Mouse (Mus musculus): ENCODE data around the gene Trim2. TPM values are rescaled to one million over a fixed set of nuclear protein-coding genes. Genes with fewer than 3 reads are reported as not detected.

The Trim2 gene
- total and polyA plus RNA-seq, 2 experiments from 2014 or later, result 127 to 186 TPM

DNA sequence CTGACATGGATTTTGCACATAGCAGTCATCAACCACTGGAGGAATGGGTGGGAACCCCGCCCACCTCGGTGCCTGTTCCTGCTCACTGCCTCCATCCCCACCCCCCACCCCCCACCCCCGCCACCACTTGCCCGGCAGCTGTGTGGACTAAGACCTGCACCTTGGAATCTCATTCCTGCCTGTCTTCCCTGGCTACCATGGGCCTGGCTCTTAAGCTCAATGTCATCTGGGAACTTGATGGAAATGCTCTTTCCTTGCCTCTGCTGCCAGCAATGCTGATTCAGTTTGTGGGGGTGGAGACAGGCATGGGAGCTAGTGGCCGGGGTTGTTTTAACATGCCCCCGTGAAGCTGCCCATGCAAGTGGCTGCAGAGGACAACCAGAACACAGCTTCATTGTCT is 17.3 kb upstream of the Trim2 start:
- H3K27ac ChIP-seq (ENCODE audit: low read depth, low read length), result no peak overlapping the region
- no peak overlapping the region for H3K4me2 ChIP-seq (ENCODE audit: low read depth)
- no peak overlapping the region for H3K4me3 ChIP-seq (ENCODE audit: low read depth, low read length)
- 44% methylated on average over 6 of the region's 6 CpGs for WGBS
- no peak overlapping the region for H3K9ac ChIP-seq
- H3K36me3 ChIP-seq (ENCODE audit: insufficient read depth), result no peaks in the 10 kb centered on the region
- TF ChIP-seq CTCF (IDR thresholded peaks at IDR 0.05; ENCODE audit: low read depth), result no peak
- no peaks in the 10 kb centered on the region for H3K9me3 ChIP-seq (ENCODE audit: low read length)
- no peak for ATAC-seq
- no peaks in the 10 kb centered on the region for H3K27me3 ChIP-seq (ENCODE audit: insufficient read depth, low read length)
- no peaks in the 10 kb centered on the region for H3K4me1 ChIP-seq (ENCODE audit: insufficient read depth)
- DNase-seq, result no peak

DNA sequence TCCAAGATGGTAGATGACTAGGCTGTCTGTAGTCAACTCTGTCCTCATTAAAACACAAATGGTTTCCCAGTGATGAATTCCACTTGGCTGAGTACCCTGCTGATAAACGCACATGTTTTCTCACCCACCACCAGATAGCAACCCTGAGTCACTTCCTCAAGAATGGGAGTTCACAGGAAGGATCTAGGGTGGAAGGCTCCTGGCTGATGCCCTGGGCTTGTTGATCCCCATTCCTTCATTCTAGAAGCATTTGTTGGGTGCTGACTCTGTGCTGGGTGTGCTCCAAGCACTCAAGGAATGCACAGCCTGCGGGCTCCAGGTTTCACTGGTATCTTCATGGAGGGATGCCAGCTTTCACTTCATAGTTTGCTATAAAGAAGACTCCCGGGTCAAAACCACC is 12.8 kb upstream of the Trim2 start:
- Histone ChIP-seq H3K36me3 (ENCODE audit: insufficient read depth) (no peaks in the 10 kb centered on the region), H3K4me1 (ENCODE audit: insufficient read depth) (no peaks in the 10 kb centered on the region), H3K9ac (no peak overlapping the region), H3K9me3 (ENCODE audit: low read length) (no peaks in the 10 kb centered on the region), H3K27ac (ENCODE audit: low read depth, low read length) (no peak overlapping the region), H3K27me3 (ENCODE audit: insufficient read depth, low read length) (no peaks in the 10 kb centered on the region), H3K4me2 (ENCODE audit: low read depth) (no peak overlapping the region), H3K4me3 (ENCODE audit: low read depth, low read length) (no peak overlapping the region)
- TF ChIP-seq CTCF (IDR thresholded peaks at IDR 0.05; ENCODE audit: low read depth), result no peak
- 80% methylated on average over 3 of the region's 3 CpGs for WGBS
- DNase-seq, result no peak
- ATAC-seq, result no peak

DNA sequence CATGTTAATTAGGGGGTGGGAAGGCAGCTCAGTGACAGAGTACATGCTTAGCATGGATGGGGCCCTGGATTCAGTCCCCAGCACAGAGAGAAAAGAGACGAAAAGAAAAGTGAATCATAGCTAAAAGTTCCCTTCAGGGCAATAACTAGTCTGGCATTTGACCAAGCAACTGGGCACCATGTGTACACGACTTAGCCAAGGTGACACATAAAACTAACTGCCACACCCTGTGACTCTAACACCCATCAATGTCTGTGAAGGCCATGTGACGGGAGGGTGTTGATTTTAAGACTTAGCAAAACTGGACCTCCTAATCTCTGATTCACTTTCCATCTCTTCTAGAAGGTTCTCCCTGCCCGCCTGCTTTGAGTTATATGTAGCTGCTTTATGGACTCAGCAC is 12.2 kb upstream of the Trim2 start:
- Histone ChIP-seq H3K4me3 (ENCODE audit: low read depth, low read length) (no peak overlapping the region), H3K9ac (no peak overlapping the region), H3K27ac (ENCODE audit: low read depth, low read length) (no peak overlapping the region), H3K4me1 (ENCODE audit: insufficient read depth) (no peaks in the 10 kb centered on the region), H3K4me2 (ENCODE audit: low read depth) (no peak overlapping the region), H3K9me3 (ENCODE audit: low read length) (no peaks in the 10 kb centered on the region), H3K36me3 (ENCODE audit: insufficient read depth) (no peaks in the 10 kb centered on the region), H3K27me3 (ENCODE audit: insufficient read depth, low read length) (no peaks in the 10 kb centered on the region)
- no peak for TF ChIP-seq CTCF (IDR thresholded peaks at IDR 0.05; ENCODE audit: low read depth)
- DNase-seq (no peak), ATAC-seq (no peak)
- WGBS, result 90% methylated on average over 4 of the region's 4 CpGs

DNA sequence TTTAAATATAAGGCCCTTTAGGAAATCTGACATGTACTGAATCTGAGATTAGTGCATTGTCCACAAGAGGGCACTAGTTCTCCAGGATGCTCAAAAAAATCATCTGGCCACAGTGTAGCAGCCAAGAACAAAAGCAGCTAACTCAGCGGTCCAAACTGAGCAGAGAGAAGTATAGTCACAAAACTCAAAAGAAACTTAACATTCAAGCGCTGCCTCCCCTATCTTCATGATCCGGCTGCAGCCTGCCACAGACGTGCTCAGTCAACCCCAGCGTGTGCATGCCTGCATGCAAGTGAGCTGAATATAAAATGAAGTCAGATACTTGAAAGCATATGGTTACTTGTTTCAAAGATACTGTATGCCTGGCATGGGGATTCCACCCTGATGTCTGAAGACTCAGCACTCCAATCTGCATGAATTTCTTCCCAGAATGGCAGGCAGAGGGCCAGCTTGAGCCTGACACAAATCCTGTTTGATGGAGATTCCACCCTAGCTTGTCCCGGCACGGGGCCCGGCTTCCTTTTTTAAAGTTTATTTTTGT is 8.0 kb upstream of the Trim2 start:
- no peaks in the 10 kb centered on the region for H3K36me3 ChIP-seq (ENCODE audit: insufficient read depth)
- DNase-seq (peak; percentile 90), ATAC-seq (peak; percentile 92)
- H3K9ac ChIP-seq, result no peak overlapping the region
- no peaks in the 10 kb centered on the region for H3K27me3 ChIP-seq (ENCODE audit: insufficient read depth, low read length)
- H3K4me1 ChIP-seq (ENCODE audit: insufficient read depth), result no peaks in the 10 kb centered on the region; the same call in 1 of the 2 replicates
- H3K4me3 ChIP-seq (ENCODE audit: low read depth, low read length), result no peak overlapping the region
- WGBS, result 16% methylated on average over 8 of the region's 8 CpGs
- peak; percentile 82 for TF ChIP-seq CTCF (IDR thresholded peaks at IDR 0.05; ENCODE audit: low read depth)
- 0 out of 2 replicates have a peak overlapping the region, but pooled peaks have one; percentile 29 for H3K27ac ChIP-seq (ENCODE audit: low read depth, low read length)
- peak overlapping the region; percentile 35 for H3K4me2 ChIP-seq (ENCODE audit: low read depth)
- no peaks in the 10 kb centered on the region for H3K9me3 ChIP-seq (ENCODE audit: low read length)

DNA sequence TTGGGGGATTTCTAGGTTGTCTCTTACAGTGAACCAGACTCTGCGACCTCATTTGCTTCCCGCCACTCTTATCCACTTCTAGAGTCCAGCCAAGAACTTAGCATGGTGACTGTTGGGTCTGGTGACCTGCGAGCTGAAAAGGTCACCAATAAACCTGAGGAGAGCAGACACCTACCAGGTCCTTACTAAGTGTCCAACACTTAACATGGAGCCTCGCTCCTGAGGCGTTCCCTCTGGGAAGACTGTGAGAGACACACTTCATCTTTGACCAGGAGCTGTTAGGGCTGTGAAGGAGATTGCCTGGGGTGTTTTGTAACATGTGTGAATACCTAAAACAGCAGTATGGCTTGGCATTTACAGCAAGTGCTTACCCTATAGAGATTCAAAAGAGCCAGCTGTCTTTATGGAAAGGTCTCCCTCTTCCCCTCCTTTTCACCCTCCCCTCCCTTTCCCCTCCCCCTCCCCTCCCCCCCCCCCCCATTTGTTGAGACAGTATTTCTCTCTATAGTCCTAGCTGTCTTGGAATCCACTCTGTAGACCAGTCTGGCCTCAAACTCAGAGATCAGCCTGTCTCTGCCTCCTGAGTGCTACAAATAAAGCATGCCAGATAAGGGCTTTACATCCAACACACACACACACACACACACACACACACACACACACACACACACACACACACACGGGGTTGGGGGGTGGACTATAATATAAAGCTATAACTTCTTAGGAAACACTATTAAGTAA is 7.3 kb upstream of the Trim2 start:
- Histone ChIP-seq H3K4me2 (ENCODE audit: low read depth) (no peak overlapping the region), H3K36me3 (ENCODE audit: insufficient read depth) (no peaks in the 10 kb centered on the region), H3K4me3 (ENCODE audit: low read depth, low read length) (no peak overlapping the region), H3K9me3 (ENCODE audit: low read length) (no peaks in the 10 kb centered on the region), H3K27me3 (ENCODE audit: insufficient read depth, low read length) (no peaks in the 10 kb centered on the region), H3K27ac (ENCODE audit: low read depth, low read length) (no peak overlapping the region), H3K4me1 (ENCODE audit: insufficient read depth) (no peaks in the 10 kb centered on the region; the same call in 1 of the 2 replicates), H3K9ac (no peak overlapping the region)
- ATAC-seq, result no peak
- DNase-seq, result no peak
- 82% methylated on average over 6 of the region's 6 CpGs for WGBS
- no peak for TF ChIP-seq CTCF (IDR thresholded peaks at IDR 0.05; ENCODE audit: low read depth)

DNA sequence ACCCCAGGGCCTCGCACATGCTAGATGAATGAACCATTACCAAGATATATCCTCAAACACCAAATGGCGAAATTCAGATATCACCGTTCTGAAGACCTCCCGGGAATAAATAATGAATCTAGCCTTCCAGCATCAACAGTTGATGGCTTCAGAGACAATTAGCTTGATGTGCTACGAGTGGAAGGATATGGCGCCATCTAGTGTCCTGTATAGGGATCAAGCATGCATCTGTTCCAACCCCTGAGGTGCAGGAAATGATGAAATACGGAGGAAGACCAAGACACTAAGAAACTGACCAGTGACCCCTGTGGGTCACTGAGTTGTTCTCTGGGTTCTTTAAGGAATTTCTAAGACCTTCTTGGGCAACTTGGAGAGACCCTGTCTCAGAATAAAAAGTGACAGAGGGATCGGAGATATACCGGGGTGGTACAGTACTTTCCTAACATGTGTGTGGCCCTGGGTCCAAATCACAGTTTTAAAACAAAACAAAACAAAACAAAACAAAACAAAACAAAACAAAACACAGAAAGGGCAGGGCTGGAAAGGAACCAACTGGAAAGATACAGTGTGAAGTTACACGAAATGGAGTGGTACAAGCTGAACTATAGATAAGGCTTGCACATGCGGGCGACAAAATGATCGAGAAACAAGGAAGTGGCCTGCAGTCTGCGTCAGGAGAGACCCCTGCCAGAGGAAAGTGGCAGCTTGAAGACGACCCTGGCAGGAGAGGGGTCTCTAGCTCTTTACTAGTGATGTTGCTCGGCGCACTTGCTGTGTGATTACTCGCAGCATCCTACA is 6.5 kb upstream of the Trim2 start:
- TF ChIP-seq CTCF (IDR thresholded peaks at IDR 0.05; ENCODE audit: low read depth), result peak; percentile 96

DNA sequence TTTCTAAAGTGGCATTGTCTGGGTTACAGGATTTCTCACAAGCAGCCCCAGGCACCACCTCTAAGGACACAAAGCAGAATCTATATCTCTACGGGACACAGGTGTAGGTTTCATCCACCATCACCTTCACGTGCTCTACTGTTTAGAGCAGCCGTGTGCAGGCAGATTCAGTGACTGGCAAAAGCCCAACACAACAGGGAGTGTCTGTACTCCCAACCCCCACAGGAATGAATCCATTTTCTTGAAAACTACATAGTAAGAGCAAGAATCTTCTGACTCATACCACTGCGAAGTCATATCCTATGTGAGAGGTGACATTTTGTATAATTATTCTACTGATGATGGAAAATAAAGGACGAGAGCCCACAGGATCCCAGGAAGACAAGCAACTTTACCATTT is 5.6 kb upstream of the Trim2 start:
- no peaks in the 10 kb centered on the region for H3K27me3 ChIP-seq (ENCODE audit: insufficient read depth, low read length)
- no peaks in the 10 kb centered on the region for H3K36me3 ChIP-seq (ENCODE audit: insufficient read depth)
- H3K27ac ChIP-seq (ENCODE audit: low read depth, low read length), result no peak overlapping the region
- no peak overlapping the region for H3K9ac ChIP-seq
- no peak for TF ChIP-seq CTCF (IDR thresholded peaks at IDR 0.05; ENCODE audit: low read depth)
- no peak overlapping the region for H3K4me2 ChIP-seq (ENCODE audit: low read depth)
- WGBS, result 76% methylated on average over 5 of the region's 5 CpGs
- no peaks in the 10 kb centered on the region for H3K9me3 ChIP-seq (ENCODE audit: low read length)
- no peak for ATAC-seq
- no peaks in the 10 kb centered on the region; the same call in 1 of the 2 replicates for H3K4me1 ChIP-seq (ENCODE audit: insufficient read depth)
- H3K4me3 ChIP-seq (ENCODE audit: low read depth, low read length), result no peak overlapping the region
- DNase-seq, result no peak

More for the DNA sequence above, 6.5 kb upstream of the Trim2 start:
- Histone ChIP-seq H3K4me1 (ENCODE audit: insufficient read depth) (no peaks in the 10 kb centered on the region; the same call in 1 of the 2 replicates), H3K36me3 (ENCODE audit: insufficient read depth) (no peaks in the 10 kb centered on the region), H3K27ac (ENCODE audit: low read depth, low read length) (no peak overlapping the region), H3K9ac (no peak overlapping the region), H3K9me3 (ENCODE audit: low read length) (no peaks in the 10 kb centered on the region), H3K27me3 (ENCODE audit: insufficient read depth, low read length) (no peaks in the 10 kb centered on the region), H3K4me3 (ENCODE audit: low read depth, low read length) (no peak overlapping the region), H3K4me2 (ENCODE audit: low read depth) (no peak overlapping the region)
- peak; percentile 88 for DNase-seq
- WGBS, result 50% methylated on average over 18 of the region's 18 CpGs
- ATAC-seq, result peak; percentile 63

All from forebrain, postnatal 0 days (tissue).